Mouse (Mus musculus) stomach, postnatal 0 days (tissue): ENCODE results near the gene Asb13. TPM values are rescaled to one million over a fixed set of nuclear protein-coding genes. Genes with fewer than 3 reads are reported as not detected.

ENCODE experiments used
- ATAC-seq: fragments of 200-750 bp; cut with Nextera tagmentation; 2 replicates; pipeline ENCODE4 v1.8.0; 2017; ENCODE audit not compliant: low FRiP score, low TSS enrichment
- DNase-seq: peaks from one replicate; pipeline ENCODE4 v3.0.0-alpha.2; 2016; ENCODE audit warnings: low spot score
- H3K27ac ChIP-seq: fragments of 300-500 bp; sonication (generic); replicated peaks from 2 replicates; pipeline ENCODE4 v1.5.1; 2014; ENCODE audit warnings: mild to moderate bottlenecking, control low read depth
- H3K27me3 ChIP-seq: fragments of 300-500 bp; sonication (generic); 2 replicates; pipeline ENCODE4 v1.6.1; 2014; ENCODE audit warnings: low read length; ENCODE audit not compliant: control insufficient read depth, insufficient read depth
- H3K36me3 ChIP-seq: fragments of 300-500 bp; sonication (generic); 2 replicates; pipeline ENCODE4 v1.6.1; 2014; ENCODE audit warnings: low read length, mixed read lengths; ENCODE audit not compliant: control insufficient read depth, insufficient read depth
- H3K4me1 ChIP-seq: fragments of 300-500 bp; sonication (generic); replicated peaks from 2 replicates; pipeline ENCODE4 v1.6.1; 2014; ENCODE audit warnings: antibody characterized with exemption; ENCODE audit not compliant: control insufficient read depth, insufficient read depth
- H3K4me2 ChIP-seq: fragments of 300-500 bp; sonication (generic); replicated peaks from 2 replicates; pipeline ENCODE4 v1.6.1; 2014; ENCODE audit warnings: low read depth, mild to moderate bottlenecking, control low read depth, moderate library complexity
- H3K4me3 ChIP-seq: fragments of 300-500 bp; sonication (generic); 2 replicates; pipeline ENCODE4 v1.5.1; 2014; ENCODE audit warnings: low read depth, low read length, control low read depth
- H3K9ac ChIP-seq: fragments of 300-500 bp; sonication (generic); 2 replicates; pipeline ENCODE4 v1.6.1; 2014; ENCODE audit warnings: mild to moderate bottlenecking, low read length, control low read depth, mixed read lengths
- H3K9me3 ChIP-seq: fragments of 300-500 bp; sonication (generic); 2 replicates; pipeline ENCODE4 v1.6.1; 2016; ENCODE audit warnings: low read length; ENCODE audit not compliant: control insufficient read depth
- CTCF ChIP-seq: IDR thresholded peaks from 2 replicates; pipeline ENCODE4 v1.5.1; 2016; ENCODE audit warnings: antibody characterized with exemption, low read depth, mild to moderate bottlenecking, moderate library complexity
- EP300 ChIP-seq: optimal IDR thresholded peaks from 2 replicates; pipeline ENCODE3; 2016; ENCODE audit warnings: antibody characterized with exemption
- WGBS: fragments of 180-500 bp; shearing (Covaris S2); extraction: QIAGEN DNeasy Blood & Tissue Kit; methylation state at CpG from one replicate; pipeline ENCODE4 v1.1.7; 2014; 5-methylcytosine and 5-hydroxymethylcytosine counted together
- polyA plus RNA-seq: library from polyadenylated mRNA; unstranded; fragments of >200 nt; fragmentation: Nextera tagmentation; extraction: Ambion mirVana; gene quantifications from 2 replicates; pipeline ENCODE4 v1.2.1, GENCODE M21; 2015

Gene Asb13
- polyA plus RNA-seq, 1 experiment from 2014 or later = 12.9 TPM

- H3K4me1 ChIP-seq = no peaks in the 10 kb centered on the region
- no peak overlapping the region; the same call in 1 of the 2 replicates for H3K4me2 ChIP-seq
Observed at GRCm38 (mm10) chr13:3636797-3637196, 3.0 kb downstream of the Asb13 start.

GRCm38 (mm10) chr13:3642049-3642448 lies 8.2 kb downstream of the Asb13 start:
- H3K36me3 ChIP-seq = no peaks in the 10 kb centered on the region
- peak; percentile 83 for DNase-seq
- no peaks in the 10 kb centered on the region for H3K27me3 ChIP-seq
- H3K4me2 ChIP-seq = no peak overlapping the region
- no peaks in the 10 kb centered on the region for H3K4me1 ChIP-seq
- H3K9me3 ChIP-seq = no peaks in the 10 kb centered on the region
- TF ChIP-seq CTCF (peak; percentile 74), EP300 (no peak)
- ATAC-seq = peak; percentile 82
- H3K9ac ChIP-seq = no peak overlapping the region
- H3K27ac ChIP-seq = peak overlapping the region; percentile 73
- no peak overlapping the region for H3K4me3 ChIP-seq
- 61% methylated on average over 9 of the region's 9 CpGs for WGBS

More at GRCm38 (mm10) chr13:3636797-3637196, 3.0 kb downstream of the Asb13 start:
- Histone ChIP-seq H3K9ac (no peak overlapping the region), H3K9me3 (no peaks in the 10 kb centered on the region), H3K27me3 (no peaks in the 10 kb centered on the region), H3K4me3 (peak overlapping the region; percentile 10; the same call in 1 of the 2 replicates), H3K27ac (peak overlapping the region; percentile 61; the same call in 1 of the 2 replicates), H3K36me3 (no peaks in the 10 kb centered on the region)
- DNase-seq = peak; percentile 85
- 38% methylated on average over 11 of the region's 11 CpGs for WGBS
- peak; percentile 85 for ATAC-seq
- TF ChIP-seq CTCF (no peak), EP300 (peak; percentile 46)

- 67% methylated on average over 5 of the region's 5 CpGs for WGBS
- Histone ChIP-seq H3K27me3 (no peaks in the 10 kb centered on the region), H3K9ac (no peak overlapping the region), H3K4me3 (no peak overlapping the region), H3K36me3 (no peaks in the 10 kb centered on the region), H3K4me1 (no peaks in the 10 kb centered on the region), H3K9me3 (no peaks in the 10 kb centered on the region), H3K4me2 (no peak overlapping the region), H3K27ac (peak overlapping the region; percentile 73)
- TF ChIP-seq CTCF = no peak
- TF ChIP-seq EP300 = no peak
- peak; percentile 75 for ATAC-seq
- DNase-seq = peak; percentile 63
Observed at GRCm38 (mm10) chr13:3642538-3642937, 8.7 kb downstream of the Asb13 start.

- no peaks in the 10 kb centered on the region; the same call in 1 of the 2 replicates for H3K36me3 ChIP-seq
- DNase-seq (peak; percentile 65), ATAC-seq (peak; percentile 79)
- 52% methylated on average over 5 of the region's 5 CpGs for WGBS
- peak overlapping the region; percentile 86 for H3K27ac ChIP-seq
- no peaks in the 10 kb centered on the region for H3K27me3 ChIP-seq
- H3K4me1 ChIP-seq = no peaks in the 10 kb centered on the region
- no peak overlapping the region for H3K4me3 ChIP-seq
- no peaks in the 10 kb centered on the region for H3K9me3 ChIP-seq
- no peak overlapping the region for H3K9ac ChIP-seq
- TF ChIP-seq EP300 (no peak), CTCF (no peak)
- no peak overlapping the region for H3K4me2 ChIP-seq
Observed at GRCm38 (mm10) chr13:3644871-3645270, 11.0 kb downstream of the Asb13 start.

- Histone ChIP-seq H3K4me2 (no peak overlapping the region), H3K9me3 (no peaks in the 10 kb centered on the region), H3K4me1 (no peaks in the 10 kb centered on the region), H3K27ac (peak overlapping the region; percentile 86), H3K36me3 (peaks cover 7% of the 10 kb centered on the region; the same call in 1 of the 2 replicates), H3K27me3 (no peaks in the 10 kb centered on the region), H3K4me3 (no peak overlapping the region), H3K9ac (no peak overlapping the region)
- DNase-seq (peak; percentile 51), ATAC-seq (peak; percentile 77)
- WGBS = 56% methylated on average over 3 of the region's 3 CpGs
- TF ChIP-seq EP300 (no peak), CTCF (no peak)
Observed at GRCm38 (mm10) chr13:3645919-3646318, 12.1 kb downstream of the Asb13 start.

- Histone ChIP-seq H3K36me3 (peaks cover 7% of the 10 kb centered on the region; the same call in 1 of the 2 replicates), H3K27me3 (no peaks in the 10 kb centered on the region), H3K4me3 (no peak overlapping the region), H3K27ac (no peak overlapping the region; the same call in 1 of the 2 replicates), H3K4me1 (no peaks in the 10 kb centered on the region), H3K4me2 (no peak overlapping the region), H3K9ac (no peak overlapping the region), H3K9me3 (no peaks in the 10 kb centered on the region)
- TF ChIP-seq EP300 (no peak), CTCF (no peak)
- 77% methylated on average over 7 of the region's 7 CpGs for WGBS
- DNase-seq (peak; percentile 42), ATAC-seq (no peak)
Observed at GRCm38 (mm10) chr13:3646566-3646965, 12.7 kb downstream of the Asb13 start.
